Mouse (Mus musculus) MEL (cell line): Measurements from ENCODE around the gene Masp2.

ENCODE experiments used
- CHD2 ChIP-seq: IDR thresholded peaks from 2 replicates; pipeline ENCODE4 v1.6.1; 2011; ENCODE audit warnings: low read length, improper control_type of control experiment
- GATA1 ChIP-seq: IDR thresholded peaks from 2 replicates; pipeline ENCODE4 v1.6.1; 2011; ENCODE audit warnings: low read depth, low read length, improper control_type of control experiment
- POLR2A ChIP-seq, 2 experiments: IDR thresholded peaks; 2 replicates each; pipeline ENCODE4 v1.6.1; 2011 to 2012; ENCODE audit warnings: low read length in 2 of 2, mild to moderate bottlenecking in 2 of 2, control low read depth in 1 of 2, improper control_type of control experiment in 1 of 2, low read depth in 1 of 2, moderate library complexity in 1 of 2; ENCODE audit not compliant: control insufficient read depth in 1 of 2, insufficient read depth in 1 of 2, poor library complexity in 1 of 2
- TCF12 ChIP-seq: IDR thresholded peaks from 2 replicates; pipeline ENCODE4 v1.6.1; 2014; ENCODE audit warnings: low read depth, mild to moderate bottlenecking, inconsistent platforms, low read length, improper control_type of control experiment, moderate library complexity
- ZC3H11A ChIP-seq: IDR thresholded peaks from 2 replicates; pipeline ENCODE4 v1.6.1; 2012; ENCODE audit warnings: low read depth, mild to moderate bottlenecking, inconsistent platforms, low read length, improper control_type of control experiment

- TF ChIP-seq TCF12 (no peak), GATA1 (no peak), POLR2A (IDR thresholded peaks at IDR 0.05; ENCODE audit: control insufficient read depth in 1 of 2, insufficient read depth in 1 of 2, low read depth in 1 of 2, low read length in 2 of 2, poor library complexity in 1 of 2) (no peak), CHD2 (no peak), ZC3H11A (no peak)
Measured at GRCm38 (mm10) chr4:148580765-148581164, 21.6 kb upstream of the Masp2 start.
